Mouse (Mus musculus): ENCODE data around the gene Kif2c.
A peak's percentile ranks its signal among the peaks of the same experiment; 100 is the strongest.

The Kif2c gene

GRCm38 (mm10) chr4:117136034-117136433, 46.4 kb downstream of the Kif2c start:
- DNase-seq (ENCODE audit: low spot score in 2 of 2), result no peak

- DNase-seq (ENCODE audit: low spot score in 2 of 2), result no peak
Measured at GRCm38 (mm10) chr4:117134601-117134995, 47.8 kb downstream of the Kif2c start.

GRCm38 (mm10) chr4:117133817-117134600, 48.4 kb downstream of the Kif2c start, which contains the start of gene Plk3:
Gene Plk3 (minus strand): TSS chr4:117133963.
- DNase-seq (ENCODE audit: low spot score in 2 of 2), result peak; percentile 98 to 99

- DNase-seq (ENCODE audit: low spot score in 2 of 2), result no peak
Measured at GRCm38 (mm10) chr4:117133366-117133796, 49.1 kb downstream of the Kif2c start.

- DNase-seq (ENCODE audit: low spot score in 2 of 2), result no peak
Measured at GRCm38 (mm10) chr4:117132794-117133143, 49.7 kb downstream of the Kif2c start.

- DNase-seq (ENCODE audit: low spot score in 2 of 2), result no peak
Measured at GRCm38 (mm10) chr4:117131890-117132793, 50.3 kb downstream of the Kif2c start.

- DNase-seq (ENCODE audit: low spot score in 2 of 2), result no peak
Measured at GRCm38 (mm10) chr4:117131198-117131597, 51.2 kb downstream of the Kif2c start.

- no peak for DNase-seq (ENCODE audit: low spot score in 2 of 2)
Measured at GRCm38 (mm10) chr4:117130790-117131189, 51.6 kb downstream of the Kif2c start.

- no peak for DNase-seq (ENCODE audit: low spot score in 2 of 2)
Measured at GRCm38 (mm10) chr4:117127991-117128686, 54.3 kb downstream of the Kif2c start.

GRCm38 (mm10) chr4:117126675-117127290, 55.7 kb downstream of the Kif2c start, which contains the start of gene Tctex1d4:
Gene Tctex1d4 (plus strand): TSS chr4:117126794.
- DNase-seq (ENCODE audit: low spot score in 2 of 2), result no peak

GRCm38 (mm10) chr4:117125910-117126674, 56.3 kb downstream of the Kif2c start:
- DNase-seq (ENCODE audit: low spot score in 2 of 2), result no peak

- DNase-seq (ENCODE audit: low spot score in 2 of 2), result peak; percentile 73
Measured at GRCm38 (mm10) chr4:117125348-117125909, 57.0 kb downstream of the Kif2c start, which contains the start of gene Btbd19. Gene Btbd19 (minus strand): TSS chr4:117125725.

- no peak for DNase-seq (ENCODE audit: low spot score in 2 of 2)
Measured at GRCm38 (mm10) chr4:117124518-117125347, 57.7 kb downstream of the Kif2c start.

- DNase-seq (ENCODE audit: low spot score in 2 of 2), result no peak
Measured at GRCm38 (mm10) chr4:117124218-117124517, 58.3 kb downstream of the Kif2c start.

- DNase-seq (ENCODE audit: low spot score in 2 of 2), result no peak
Measured at GRCm38 (mm10) chr4:117123546-117124217, 58.8 kb downstream of the Kif2c start.

- DNase-seq (ENCODE audit: low spot score in 2 of 2), result no peak
Measured at GRCm38 (mm10) chr4:117122209-117122608, 60.2 kb downstream of the Kif2c start.

- peak; percentile 96 to 97 for DNase-seq (ENCODE audit: low spot score in 2 of 2)
Measured at GRCm38 (mm10) chr4:117120445-117121414, 61.7 kb downstream of the Kif2c start.

- DNase-seq (ENCODE audit: low spot score in 2 of 2), result no peak
Measured at GRCm38 (mm10) chr4:117120052-117120444, 62.4 kb downstream of the Kif2c start.
